Mouse (Mus musculus): ENCODE results near the gene Rnd3.

Gene Rnd3

DNA sequence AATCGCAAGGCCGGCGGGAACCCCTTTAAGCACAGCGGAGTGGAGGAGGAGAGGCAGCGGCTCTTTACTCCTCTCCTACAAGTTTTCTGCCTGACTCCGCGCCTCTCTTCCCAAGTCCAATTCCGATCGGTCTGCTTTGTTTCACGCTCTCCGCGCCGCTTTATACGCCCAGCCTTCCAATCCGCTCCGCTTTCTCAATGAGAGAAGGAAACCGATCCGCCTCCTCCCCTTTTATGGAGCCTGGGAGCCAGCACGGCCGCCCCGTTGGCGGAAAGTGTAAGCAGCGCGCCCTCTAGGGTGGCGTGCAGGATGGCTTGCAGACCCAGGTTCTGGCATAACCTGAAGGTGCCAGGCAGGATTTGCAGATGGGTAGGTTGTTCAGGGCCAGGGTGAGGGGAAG, at the start of gene Rnd3:
Rnd3 (minus strand) TSS at position 137 of the 400 bp plus-strand sequence.
- peak; percentile 70 for DNase-seq

DNA sequence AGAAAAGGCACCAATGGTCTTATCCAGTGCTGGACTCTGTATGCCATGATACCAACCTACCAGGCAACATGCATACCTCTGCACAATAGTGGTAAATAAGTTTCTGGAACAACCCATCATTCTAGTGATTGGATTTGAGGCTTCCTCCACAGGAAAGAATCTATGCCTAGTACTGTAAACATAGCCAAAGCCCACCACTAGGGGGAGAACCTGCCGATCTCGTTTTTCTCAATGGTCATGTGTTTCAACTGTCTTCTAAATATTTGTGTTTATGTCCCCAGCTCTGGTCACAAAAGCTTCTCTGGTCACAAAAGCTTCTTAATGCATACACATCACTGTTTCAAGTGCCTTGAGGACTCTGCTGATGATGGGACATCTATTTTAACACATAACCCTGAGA, 43.4 kb upstream of the Rnd3 start:
- DNase-seq: peak; percentile 18 to 26

DNA sequence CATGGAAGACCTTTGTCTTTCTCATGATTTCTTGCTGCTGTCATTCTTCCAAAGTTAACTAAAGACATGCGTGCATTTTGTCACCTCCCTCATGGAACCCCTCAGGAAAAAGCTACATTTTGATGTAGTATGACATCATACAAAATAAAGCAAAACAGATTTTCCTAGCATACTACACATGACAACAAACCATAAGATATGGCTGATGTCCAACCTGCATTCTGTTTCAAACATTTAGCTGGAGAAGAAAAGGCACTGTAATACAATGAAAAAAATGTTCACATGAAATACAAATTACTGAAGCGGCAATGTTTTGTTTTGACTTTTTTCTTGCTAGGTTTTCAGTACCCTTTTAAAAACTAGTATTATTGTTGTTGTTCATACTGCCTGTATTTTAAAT, 36.9 kb upstream of the Rnd3 start:
- no peak for DNase-seq

DNA sequence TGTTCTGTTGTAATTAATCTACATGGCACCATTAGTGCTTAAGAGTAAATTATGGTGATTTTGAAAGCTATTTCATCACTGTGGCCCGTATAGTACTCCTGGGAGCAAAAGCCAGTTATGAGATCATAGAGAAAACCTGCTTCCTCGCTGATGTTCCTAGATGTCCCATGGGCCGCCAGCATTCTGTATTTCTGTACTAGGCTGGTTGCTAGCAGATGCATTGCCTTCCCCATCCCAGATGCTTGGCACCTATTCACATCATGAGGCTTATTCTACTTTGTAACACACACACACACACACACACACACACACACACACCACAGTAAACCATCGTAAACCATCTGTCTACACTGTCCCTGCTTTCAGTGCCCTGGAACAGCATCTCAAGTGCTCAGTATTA, 34.1 kb upstream of the Rnd3 start:
- no peak for DNase-seq

DNA sequence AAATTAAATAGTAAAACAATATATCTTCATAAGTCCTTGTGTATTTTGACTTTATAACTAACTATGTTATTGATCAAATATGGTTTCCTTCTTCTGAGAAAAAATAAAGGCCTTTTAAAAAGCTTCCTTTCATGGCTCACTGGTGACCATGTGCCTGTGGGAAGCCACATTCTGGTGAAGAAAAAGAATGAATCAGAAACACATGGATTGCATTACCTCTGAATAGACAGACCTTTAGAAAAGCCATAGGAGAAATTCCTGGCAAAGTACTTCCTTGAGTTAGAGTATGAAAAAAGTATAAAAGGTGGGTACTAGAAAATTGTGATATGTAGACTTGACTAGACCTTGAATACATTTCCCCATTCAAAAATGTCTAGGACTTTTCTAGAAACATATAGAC, 32.5 kb upstream of the Rnd3 start:
- no peak for DNase-seq

DNA sequence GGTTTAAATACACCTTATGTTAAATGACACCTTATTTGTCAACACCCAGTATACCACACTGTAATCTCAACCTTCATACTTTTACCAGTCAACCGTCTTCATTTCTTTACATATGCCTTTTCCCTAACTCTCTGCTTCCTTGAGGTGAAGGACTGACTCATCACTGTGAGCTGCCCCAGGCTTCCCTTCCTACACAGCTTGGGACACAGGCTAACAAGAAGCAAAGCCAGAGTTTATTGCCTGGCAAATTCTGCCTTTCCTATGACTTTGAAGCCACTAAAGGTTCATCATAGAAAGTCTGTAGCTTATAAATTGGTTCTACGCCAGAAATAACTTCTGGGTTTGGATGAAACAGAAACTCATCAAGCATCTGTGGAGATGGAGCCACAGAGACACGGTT, 30.2 kb upstream of the Rnd3 start:
- DNase-seq: no peak

DNA sequence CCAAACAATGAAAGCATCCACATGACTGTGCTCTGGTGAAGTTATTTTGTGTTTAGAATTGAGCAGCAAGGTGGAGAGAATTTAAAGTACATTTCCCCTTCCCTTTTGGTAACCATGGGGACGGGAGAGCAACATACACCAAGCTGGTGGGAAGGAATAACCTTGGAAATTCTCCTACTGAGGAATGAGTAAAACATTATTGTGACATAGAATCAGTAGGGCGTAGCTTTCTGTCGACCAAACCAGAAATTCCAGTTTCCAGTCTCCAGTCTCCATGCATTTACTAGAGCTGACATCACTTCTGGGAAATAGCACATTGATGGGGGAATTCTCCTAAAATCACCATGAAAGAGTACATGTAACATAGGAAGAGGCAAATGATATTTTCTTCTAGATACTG, 28.7 kb upstream of the Rnd3 start:
- no peak for DNase-seq

DNA sequence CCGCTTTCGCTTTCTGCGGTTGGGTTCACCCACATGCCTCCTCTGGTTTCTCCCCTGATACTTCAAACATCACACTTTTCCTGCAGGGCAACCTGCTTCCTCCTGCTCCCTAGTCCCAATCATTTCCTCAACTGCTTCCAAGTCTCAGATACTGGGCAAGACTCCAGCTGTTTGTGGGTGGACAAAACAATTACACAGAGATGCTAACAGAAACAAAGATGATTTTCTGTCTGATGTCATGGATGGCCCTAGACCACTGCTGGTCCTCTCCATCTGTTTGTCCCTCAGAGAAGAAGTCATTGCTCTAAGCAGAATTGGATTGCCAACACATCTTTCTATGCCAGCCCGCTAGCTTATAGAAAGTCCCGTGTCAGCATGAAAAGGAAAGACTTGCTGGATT, 26.4 kb upstream of the Rnd3 start:
- no peak for DNase-seq

DNA sequence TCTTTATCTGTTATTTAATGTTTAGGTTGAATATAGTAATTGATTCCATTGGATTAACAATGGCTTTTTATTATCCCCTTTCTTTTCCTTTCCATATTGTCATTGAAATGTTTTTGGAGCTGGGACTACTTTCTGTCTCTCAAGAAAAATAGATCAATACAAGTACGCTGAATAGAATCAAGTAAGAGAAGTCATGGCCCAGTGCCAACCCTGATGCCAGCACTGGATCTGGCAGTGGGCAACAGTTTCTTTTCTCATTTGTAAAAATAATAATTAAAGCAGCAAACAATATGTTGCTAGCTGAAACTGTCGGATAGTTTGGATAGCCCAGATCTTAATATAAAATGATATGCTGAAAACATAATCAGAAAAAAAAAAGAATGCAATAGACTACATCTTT, 12.2 kb upstream of the Rnd3 start:
- no peak for DNase-seq

DNA sequence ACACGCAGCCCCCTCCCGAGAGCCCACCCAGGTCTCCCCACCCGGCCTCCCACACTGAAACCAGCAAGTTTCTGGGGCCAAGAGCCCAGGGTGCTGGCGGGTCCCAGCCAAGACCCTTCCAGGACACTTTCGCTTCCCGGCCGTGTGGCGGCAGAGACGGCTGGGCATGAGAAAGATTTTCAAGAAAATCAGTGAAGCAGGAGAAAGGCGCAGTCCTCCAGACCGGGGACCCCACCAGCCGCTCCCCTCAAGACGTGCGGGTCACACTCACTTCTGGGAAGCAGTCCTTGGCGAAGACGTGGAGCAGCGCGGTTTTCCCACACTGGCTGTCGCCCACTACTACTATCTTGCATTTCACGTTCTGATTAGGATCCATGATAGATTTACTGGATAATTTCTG, 457 bp downstream of the Rnd3 start:
- DNase-seq: peak; percentile 14

DNA sequence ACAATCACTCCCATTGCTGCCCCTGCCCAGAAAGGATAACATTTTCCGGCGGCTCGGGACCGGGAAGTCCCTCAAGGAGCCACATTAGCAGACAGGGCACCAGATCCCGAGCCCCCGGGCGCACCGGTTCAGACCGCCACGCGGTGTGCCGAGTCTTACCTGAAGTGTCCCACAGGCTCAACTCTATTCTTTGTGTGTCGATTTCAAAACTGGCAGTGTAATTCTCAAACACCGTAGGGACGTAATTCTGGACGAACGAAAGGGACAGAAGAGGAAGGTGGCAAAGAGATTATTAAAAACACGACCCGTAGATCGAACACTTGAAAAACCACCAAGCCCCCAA, 875 bp downstream of the Rnd3 start:
- no peak for DNase-seq

DNA sequence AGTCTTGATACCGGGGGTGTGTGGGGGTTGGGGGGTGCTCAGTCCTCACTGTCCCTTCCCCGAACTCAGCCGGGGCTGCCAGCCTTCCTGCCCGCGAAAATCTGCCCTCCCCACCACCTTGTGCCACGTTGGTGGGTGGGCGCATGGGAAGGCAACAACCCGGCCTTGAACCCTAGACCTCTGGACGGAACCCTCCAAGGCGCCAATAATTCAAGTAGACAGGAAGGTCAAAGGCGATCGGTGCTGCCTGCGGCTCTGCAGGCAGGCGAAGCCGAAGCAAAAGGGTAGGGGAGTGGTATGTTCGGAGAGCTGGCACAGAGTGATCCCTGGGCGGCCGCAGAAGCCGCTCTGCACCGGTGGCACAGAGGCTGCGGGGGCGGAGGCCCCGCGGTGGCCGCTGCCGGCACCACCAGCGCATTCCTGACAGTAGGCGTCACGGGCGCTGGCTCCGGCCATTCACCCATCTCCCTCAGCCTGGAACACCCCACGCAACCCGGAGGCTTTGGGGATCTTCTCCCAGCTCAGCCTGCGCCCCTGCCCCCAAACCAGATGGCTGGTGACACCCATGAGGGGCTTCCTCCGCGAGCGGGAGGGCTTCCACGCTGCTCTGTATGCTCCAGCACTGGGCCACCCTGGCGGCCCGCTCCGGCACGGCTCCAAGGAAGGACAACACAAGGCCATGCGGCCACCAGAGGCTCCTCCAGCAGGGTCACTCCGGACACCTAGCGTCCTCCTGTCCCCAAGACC, 1.4 kb downstream of the Rnd3 start:
- peak; percentile 40 to 48 for DNase-seq

DNA sequence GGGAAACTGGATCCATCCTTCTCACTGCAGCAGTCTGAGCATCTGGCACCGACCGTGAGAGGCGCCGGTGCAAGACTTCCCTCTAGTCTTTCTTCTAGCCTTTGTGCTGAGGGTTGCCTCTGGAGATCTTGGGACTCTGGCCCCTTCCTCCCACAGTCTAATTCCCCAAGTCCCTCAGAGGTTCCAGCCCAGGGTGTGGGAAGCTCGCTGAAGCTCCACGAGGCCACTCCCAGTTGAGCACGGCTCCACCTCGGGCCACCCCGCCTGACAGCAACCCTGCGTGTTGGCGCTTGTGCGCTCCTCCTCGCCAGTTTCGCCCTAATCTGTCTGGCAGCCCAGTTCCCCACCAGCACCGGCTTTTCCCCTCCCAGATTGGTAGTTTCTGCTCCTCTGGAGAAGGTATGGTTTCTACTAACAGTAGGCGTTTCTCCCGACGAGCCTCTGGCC, 2.0 kb downstream of the Rnd3 start:
- peak; percentile 18 to 32 for DNase-seq

DNA sequence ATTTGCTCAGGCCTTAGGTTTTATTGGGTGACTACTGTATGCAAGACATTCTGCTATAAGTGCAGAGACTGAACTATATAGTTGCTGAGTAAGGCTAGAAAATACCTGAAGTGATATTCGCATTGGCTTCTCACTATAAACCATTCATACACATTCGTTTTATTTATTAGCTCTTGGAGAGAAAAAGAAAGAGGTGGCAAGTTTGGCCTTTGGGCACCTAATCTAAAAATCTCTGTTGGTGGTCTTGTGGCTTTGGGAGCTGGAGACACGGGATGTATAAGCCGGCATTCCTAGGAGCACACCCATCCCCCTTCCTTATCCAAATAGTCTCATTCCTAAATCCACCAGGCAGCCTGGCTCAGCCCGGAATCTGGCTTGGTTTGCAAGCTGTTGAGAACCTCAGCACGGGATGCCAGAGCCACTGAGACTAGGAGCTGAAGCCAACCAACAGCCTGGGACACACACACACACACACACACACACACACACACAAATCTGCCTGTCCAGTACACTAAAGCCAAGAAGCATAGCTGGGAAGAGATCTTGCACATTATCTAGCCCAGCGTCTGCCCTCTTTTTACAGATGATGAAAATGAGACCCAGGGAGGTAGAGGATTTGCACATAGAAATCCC, 3.0 kb downstream of the Rnd3 start:
- DNase-seq: no peak

DNA sequence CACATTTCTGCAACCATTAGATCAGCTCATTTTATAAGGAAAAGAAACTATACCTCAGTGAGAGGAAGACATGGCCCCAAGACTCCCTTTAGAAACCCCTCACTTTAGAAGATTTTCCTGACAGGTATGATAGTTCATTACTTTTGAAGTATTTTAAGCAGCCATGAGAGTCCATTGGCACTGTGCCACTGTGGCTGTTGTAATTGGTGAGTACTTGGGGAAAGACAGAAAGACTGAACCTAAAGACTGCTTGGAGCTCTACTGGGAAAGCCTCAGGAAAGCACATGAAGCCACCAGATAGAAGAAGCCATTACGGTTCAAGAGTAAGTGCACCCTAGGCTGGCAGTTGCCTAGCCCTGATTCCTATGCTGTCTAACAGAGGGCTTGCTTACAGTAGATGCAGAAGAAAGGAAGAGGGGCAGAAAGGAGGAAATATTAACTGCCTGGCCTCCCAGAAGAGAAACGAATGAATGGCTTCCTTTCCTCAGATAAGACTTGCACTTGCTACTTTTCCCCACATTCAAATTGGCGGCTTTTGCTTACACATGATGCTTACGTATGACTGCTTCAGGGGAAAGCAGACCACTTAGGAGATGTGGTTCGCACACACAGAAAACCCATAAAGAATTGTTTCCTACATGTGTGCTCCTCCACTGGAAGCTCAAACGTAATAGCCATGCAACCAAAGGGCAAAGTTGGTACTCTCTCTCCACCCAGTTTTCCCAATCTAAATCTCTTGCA, 4.4 kb downstream of the Rnd3 start:
- no peak for DNase-seq

DNA sequence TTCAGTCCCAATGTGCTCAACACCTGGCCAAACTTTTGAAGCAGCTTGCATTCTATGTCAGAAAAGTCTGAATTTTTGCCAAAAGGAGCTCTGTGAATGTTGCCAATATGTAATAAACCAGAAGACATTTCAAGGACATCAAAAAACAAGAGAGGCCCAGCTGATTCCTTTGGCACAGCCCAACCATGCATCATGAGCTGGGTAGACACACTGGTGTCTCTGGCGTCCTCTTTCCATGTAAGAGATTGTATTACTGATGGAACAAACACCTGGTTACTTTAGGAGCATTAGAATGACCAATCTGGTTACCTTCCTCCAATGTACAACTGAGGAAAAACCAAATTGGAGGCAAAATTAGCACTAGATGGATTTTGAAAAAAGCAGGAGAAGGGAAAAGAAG, 6.5 kb downstream of the Rnd3 start:
- no peak for DNase-seq

DNA sequence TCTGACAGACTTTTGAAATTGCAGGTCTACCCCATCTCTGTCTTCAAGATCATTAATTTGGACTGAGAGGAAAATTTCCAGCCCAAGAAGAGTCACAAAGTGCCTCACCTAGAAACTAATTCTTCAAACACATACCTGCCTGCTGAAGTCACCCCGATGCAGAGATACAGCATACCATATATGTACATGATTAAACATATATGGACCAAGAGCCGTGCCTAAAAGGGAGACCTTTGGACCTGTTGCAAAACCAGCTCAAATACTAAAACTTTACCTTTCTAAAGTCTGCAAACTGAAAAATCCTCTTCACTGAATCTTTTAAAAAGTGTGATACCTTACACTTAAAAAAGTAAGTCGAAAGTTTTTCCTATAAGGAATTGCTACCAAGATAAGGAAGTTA, 7.6 kb downstream of the Rnd3 start:
- no peak for DNase-seq

DNA sequence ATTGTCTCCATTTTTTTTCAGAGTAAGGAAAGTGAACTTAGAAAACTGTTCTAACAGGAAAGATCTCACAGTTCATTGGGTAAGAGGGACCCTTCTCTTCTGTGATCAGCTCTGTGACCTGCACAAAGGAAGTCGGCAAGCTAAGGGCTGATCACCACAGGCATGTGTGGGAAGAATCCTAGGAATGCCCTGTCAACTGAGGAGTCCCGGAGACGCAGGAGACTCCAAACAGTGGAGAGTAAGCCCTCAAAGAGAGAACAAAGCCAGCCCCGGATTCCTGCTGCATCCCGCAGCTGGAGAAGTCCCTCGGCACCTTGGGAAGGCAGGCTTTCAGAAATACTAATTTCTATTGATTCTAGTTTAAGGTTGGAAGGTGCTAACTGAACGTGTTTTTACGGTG, 8.4 kb downstream of the Rnd3 start:
- DNase-seq: no peak

DNA sequence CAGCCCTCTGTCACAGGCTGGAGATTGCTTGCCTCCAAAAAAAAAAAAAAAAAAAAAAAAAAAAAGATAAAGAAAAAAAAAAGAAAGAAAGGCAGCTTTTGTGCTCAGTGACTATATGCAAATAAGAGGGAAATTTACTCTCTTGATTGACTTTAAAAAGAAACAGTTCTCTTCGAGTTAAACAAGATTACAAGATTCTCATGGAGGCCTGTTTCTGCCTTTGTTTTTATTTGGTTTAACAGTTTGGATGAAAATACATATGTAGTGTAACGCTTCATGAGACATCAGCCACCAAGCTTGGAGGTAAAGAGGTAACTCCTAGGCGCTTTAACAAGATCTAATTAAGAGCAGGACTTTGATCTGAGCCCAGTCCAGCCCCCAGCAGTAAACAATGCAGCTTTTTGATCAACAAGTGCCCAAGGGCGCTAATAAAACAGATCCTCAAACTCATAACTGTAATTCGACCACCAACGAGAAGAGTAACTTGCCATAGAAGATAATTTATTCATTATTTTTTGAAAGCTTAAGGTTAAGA, 8.9 kb downstream of the Rnd3 start:
- DNase-seq: no peak

DNA sequence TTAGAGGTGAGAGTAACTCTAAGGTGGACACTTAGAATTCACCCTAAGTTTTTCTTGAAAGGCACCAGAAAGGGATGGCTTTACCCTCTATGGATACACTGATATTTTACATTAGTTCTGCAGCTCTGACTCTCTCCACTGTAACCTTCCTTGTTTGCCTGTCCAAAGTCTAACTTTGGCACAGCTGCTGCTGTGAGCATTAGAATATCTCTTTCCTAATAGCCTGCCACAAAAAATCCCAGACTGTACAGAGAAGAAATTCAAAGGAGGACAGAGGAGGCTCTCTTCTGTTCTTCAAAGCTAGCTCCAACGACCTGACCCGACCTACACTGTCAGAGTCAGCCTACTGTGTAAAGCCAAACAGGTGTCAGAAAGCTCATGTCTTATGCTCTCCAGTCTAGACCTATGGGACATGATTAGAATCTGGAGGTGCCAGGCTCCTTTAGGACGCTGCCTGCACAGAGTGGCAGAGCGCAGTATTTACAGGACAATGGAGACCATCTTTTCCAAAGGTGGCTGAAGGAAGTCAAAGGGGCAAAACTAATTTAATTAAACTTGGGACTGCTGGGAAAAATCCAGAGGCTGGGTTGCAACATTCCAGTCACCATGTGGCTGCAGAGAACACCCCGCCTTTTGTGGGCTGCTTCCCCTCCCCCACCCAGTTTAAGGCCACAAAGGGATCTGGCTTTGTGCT, 9.5 kb downstream of the Rnd3 start:
- DNase-seq: no peak

DNA sequence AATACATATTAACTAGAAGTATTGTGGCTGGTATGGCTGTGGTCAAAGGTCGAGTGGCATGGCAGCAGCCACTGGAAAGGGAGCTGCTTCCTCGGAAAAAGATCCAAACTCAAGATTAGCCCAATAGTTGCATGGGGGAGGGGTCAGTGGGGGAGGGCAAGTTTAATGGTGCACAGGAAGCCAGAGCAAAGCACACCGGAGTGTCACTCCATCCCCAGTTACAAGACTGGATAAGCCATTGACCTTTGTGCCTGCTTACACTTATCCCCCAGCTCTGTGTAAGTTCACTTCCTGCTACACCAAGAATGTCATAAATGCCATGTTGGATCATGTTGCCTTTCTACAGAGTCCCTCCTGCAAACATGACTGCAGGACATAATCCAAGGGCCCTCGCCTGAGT, 11.2 kb downstream of the Rnd3 start:
- no peak for DNase-seq

DNA sequence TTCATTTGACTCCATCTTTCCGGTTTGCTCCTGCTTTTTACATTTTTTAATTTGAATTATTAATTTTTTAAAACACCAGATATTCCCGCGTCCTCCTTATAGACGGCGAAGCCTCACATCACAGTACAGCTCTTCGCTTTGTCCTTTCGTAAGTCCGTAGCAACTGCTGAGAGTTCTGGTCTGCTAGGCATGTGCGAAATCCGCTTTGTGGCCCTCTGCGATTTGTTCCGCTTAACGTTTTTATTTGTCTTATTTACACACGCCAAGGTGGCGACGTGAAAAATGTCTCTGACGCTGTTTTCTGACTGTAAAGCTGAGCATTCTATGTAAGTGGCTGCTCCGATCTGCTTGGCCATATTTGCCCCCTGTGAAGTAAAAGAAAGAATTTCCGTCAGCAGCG, 16.7 kb downstream of the Rnd3 start:
- no peak for DNase-seq

DNA sequence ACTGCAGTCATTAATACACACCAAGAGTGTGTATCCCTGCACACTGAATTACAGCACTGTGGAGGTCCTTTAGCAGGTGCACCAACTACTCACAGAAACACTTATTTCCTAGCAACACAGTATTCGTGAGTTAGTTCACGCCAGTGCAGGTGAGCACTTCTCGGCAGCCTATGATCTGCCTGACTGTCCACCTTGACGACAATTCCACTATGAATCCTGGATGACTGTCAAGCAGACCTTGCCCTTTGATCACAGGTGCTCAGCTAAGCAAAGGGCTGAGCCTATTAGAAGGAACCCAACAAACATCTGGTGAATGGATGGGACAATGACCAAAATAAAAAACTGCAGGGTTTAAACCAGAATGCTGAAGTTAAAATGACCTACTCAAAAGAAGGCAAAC, 20.8 kb downstream of the Rnd3 start:
- DNase-seq: no peak

Data from B cell, adult 2 months (primary cell).